Mouse (Mus musculus) lung, embryonic 14.5 days (tissue): Measurements from ENCODE around the gene Dcaf6. TPM values are rescaled to one million over a fixed set of nuclear protein-coding genes. Genes with fewer than 3 reads are reported as not detected.
A peak's percentile ranks its signal among the peaks of the same experiment; 100 is the strongest.

Experiments used
- ATAC-seq: fragments of 200-750 bp; cut with Nextera tagmentation; 2 replicates; pipeline ENCODE4 v1.8.0; 2017; ENCODE audit warnings: mild to moderate bottlenecking, moderate TSS enrichment, moderate library complexity; ENCODE audit not compliant: insufficient read depth
- DNase-seq: peaks from one replicate; pipeline ENCODE4 v3.0.0-alpha.2; 2015
- H3K27ac ChIP-seq: fragments of 300-500 bp; sonication (generic); 2 replicates; pipeline ENCODE4 v1.5.1; 2014; ENCODE audit warnings: low read depth, mild to moderate bottlenecking, moderate library complexity
- H3K27me3 ChIP-seq: fragments of 300-500 bp; sonication (generic); 2 replicates; pipeline ENCODE4 v1.6.1; 2014; ENCODE audit warnings: low read length, control low read depth; ENCODE audit not compliant: insufficient read depth
- H3K36me3 ChIP-seq: fragments of 300-500 bp; sonication (generic); 2 replicates; pipeline ENCODE4 v1.6.1; 2014; ENCODE audit warnings: control low read depth; ENCODE audit not compliant: insufficient read depth
- H3K4me1 ChIP-seq: fragments of 300-500 bp; sonication (generic); 2 replicates; pipeline ENCODE4 v1.6.1; 2014; ENCODE audit warnings: antibody characterized with exemption, control low read depth; ENCODE audit not compliant: insufficient read depth
- H3K4me2 ChIP-seq: fragments of 300-500 bp; sonication (generic); 2 replicates; pipeline ENCODE4 v1.6.1; 2014; ENCODE audit warnings: mild to moderate bottlenecking
- H3K4me3 ChIP-seq: fragments of 300-500 bp; sonication (generic); 2 replicates; pipeline ENCODE4 v1.5.1; 2014; ENCODE audit warnings: low read depth, low read length
- H3K9ac ChIP-seq: fragments of 300-500 bp; sonication (generic); 2 replicates; pipeline ENCODE4 v1.6.1; 2014
- H3K9me3 ChIP-seq: fragments of 300-500 bp; sonication (generic); 2 replicates; pipeline ENCODE4 v1.6.1; 2016; ENCODE audit warnings: low read depth, low read length, control low read depth
- CTCF ChIP-seq: IDR thresholded peaks from 2 replicates; pipeline ENCODE4 v1.5.1; 2016; ENCODE audit warnings: antibody characterized with exemption, low read depth
- WGBS: fragments of 180-500 bp; shearing (Covaris S2); extraction: QIAGEN DNeasy Blood & Tissue Kit; methylation state at CpG from one replicate; pipeline ENCODE4 v1.1.7; 2014; 5-methylcytosine and 5-hydroxymethylcytosine counted together
- polyA plus RNA-seq: library from polyadenylated mRNA; unstranded; fragments of >200 nt; fragmentation: Nextera tagmentation; extraction: Ambion mirVana; gene quantifications from 2 replicates; pipeline ENCODE4 v1.2.1, GENCODE M21; 2014

Gene Dcaf6
- polyA plus RNA-seq, 1 experiment from 2014 or later = 12.7 TPM

DNA sequence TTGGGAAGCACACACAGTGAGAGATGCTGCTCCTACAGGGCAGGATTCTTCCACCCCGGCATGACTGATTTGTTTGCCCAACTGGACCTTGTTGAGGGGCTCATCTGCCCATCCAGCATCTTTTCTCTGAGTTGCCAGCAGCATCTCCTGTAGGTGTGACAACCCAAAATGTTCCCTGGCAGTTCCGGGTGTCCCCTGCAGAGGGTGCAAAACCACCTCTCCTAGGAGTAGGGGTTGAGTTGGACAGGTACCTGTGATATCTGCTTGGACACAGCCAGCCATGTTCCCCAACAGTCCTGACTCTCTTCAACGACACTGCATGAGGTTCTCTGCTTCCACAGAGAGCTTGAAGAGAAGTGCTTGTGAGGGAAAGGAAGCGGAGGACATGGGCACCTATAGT, 170.4 kb downstream of the Dcaf6 start:
- H3K9me3 ChIP-seq = no peaks in the 10 kb centered on the region
- no peak overlapping the region for H3K9ac ChIP-seq
- WGBS = 86% methylated on average over 4 of the region's 4 CpGs
- H3K4me1 ChIP-seq = no peaks in the 10 kb centered on the region
- no peak for ATAC-seq
- H3K27ac ChIP-seq = no peak overlapping the region
- TF ChIP-seq CTCF = peak; percentile 46
- no peak overlapping the region for H3K4me2 ChIP-seq
- H3K4me3 ChIP-seq = no peak overlapping the region
- H3K27me3 ChIP-seq = no peaks in the 10 kb centered on the region
- DNase-seq = no peak
- no peaks in the 10 kb centered on the region for H3K36me3 ChIP-seq

DNA sequence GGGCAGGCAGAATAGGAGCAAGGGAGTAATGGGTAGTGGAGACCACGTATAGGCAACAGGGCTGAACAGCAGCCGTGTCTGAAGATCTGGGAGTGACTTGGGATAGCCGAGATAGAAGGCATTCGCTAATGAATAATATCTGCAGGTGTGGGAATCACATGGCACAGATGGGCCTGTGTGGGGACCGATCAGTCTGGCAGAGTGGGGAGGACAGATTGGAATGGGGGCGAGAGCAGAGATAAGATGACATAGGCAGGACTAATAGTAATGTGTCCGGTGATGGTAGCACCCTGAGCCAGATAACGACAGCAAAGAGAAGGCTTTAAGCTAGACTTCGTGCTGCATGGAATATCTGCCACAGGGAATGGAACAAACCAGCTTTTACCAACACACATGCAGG, 172.1 kb downstream of the Dcaf6 start:
- 82% methylated on average over 9 of the region's 9 CpGs for WGBS
- Histone ChIP-seq H3K4me3 (no peak overlapping the region), H3K27ac (no peak overlapping the region), H3K9me3 (no peaks in the 10 kb centered on the region), H3K36me3 (no peaks in the 10 kb centered on the region), H3K4me2 (no peak overlapping the region), H3K9ac (no peak overlapping the region), H3K4me1 (no peaks in the 10 kb centered on the region), H3K27me3 (no peaks in the 10 kb centered on the region)
- no peak for TF ChIP-seq CTCF
- DNase-seq (no peak), ATAC-seq (no peak)

DNA sequence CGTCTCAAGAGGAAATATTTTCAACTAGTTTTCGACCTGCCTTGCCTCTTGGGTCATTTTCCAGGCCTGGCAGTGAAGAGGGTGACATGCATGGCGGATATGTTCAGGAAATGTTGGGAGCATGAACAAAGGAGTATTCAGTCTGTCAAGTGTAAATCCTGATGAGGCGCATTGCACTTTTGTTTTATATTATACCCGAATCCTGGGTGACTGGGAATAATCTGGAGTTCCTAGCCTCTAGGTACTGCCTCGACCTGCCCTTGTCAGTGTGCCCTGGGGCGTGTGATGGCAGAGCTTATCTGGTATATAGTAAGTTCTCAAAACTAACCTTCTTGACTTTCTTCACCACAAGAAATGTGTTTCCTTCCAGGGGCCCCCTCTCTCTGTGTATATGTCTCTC, 176.2 kb downstream of the Dcaf6 start:
- H3K4me2 ChIP-seq = no peak overlapping the region
- DNase-seq (no peak), ATAC-seq (no peak)
- H3K4me3 ChIP-seq = no peak overlapping the region
- H3K9me3 ChIP-seq = no peaks in the 10 kb centered on the region
- WGBS = 63% methylated on average over 7 of the region's 7 CpGs
- no peak overlapping the region for H3K9ac ChIP-seq
- no peak for TF ChIP-seq CTCF
- H3K27ac ChIP-seq = no peak overlapping the region
- H3K4me1 ChIP-seq = no peaks in the 10 kb centered on the region; the same call in 1 of the 2 replicates
- H3K27me3 ChIP-seq = no peaks in the 10 kb centered on the region
- H3K36me3 ChIP-seq = no peaks in the 10 kb centered on the region

DNA sequence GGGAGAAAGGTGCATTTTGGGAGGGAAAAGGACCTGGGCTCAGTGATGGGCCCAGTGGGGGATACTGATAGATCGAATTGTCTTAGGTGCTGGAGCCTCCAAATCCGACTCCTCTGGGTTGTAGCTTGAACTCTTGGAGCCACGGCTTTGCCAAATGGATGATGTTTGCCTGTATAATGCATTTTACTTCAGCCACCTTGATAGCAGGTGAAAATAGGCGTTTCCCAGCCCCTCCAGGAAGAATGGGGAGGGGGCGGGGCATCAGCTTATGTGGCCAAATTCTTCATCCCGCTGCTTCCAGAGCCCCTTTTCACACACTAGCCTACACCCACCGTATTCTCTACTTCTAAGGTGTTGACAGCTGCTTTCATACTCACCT, 177.3 kb downstream of the Dcaf6 start:
- DNase-seq (no peak), ATAC-seq (no peak)
- Histone ChIP-seq H3K4me1 (no peaks in the 10 kb centered on the region; the same call in 1 of the 2 replicates), H3K27me3 (no peaks in the 10 kb centered on the region), H3K9me3 (no peaks in the 10 kb centered on the region), H3K9ac (peak overlapping the region; percentile 83; the same call in 1 of the 2 replicates), H3K4me2 (peak overlapping the region; percentile 83), H3K36me3 (no peaks in the 10 kb centered on the region), H3K4me3 (peak overlapping the region; percentile 69), H3K27ac (no peak overlapping the region)
- no peak for TF ChIP-seq CTCF
- 13% methylated on average over 7 of the region's 7 CpGs for WGBS

DNA sequence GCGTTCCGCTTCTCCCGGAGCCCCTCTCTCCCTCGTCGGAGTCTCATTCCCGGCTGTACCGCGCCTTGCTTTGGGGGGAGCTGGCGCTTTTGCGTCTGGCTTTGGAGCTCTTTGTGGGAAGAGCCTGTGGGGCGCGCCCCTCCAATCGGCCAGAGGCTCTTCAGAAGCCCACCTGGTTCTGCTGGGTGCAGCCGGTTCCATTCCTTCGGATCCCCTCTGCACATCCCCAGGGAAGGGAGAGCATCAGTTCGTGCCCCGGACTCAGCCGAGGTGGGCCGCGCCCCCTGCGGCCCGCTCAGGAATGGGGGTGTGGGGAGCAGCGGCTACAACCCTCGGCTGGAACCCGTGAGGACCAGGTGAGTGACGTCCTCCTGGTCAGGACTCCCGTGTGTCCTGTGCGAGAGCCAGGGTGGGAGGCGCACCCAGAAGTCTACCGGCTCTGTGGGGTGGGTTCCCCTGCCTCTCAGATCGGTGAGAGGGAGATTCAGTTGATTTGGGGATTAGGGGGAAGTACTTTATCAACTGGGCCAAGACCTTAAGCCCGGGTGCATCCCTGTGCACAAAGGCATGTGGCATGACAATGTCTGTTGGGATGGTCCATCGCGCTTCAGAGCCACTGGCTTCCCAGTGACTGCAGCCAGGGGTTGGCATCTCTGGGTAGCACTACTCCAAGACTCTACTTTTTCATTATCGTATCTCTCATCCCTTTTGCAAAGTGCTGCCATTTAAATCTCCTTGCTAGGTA, 177.9 kb downstream of the Dcaf6 start:
- H3K9me3 ChIP-seq = no peaks in the 10 kb centered on the region
- H3K27me3 ChIP-seq = no peaks in the 10 kb centered on the region
- peak overlapping the region; percentile 69 for H3K4me3 ChIP-seq
- under 1% methylated on average over 35 of the region's 35 CpGs for WGBS
- H3K4me2 ChIP-seq = peak overlapping the region; percentile 83
- H3K27ac ChIP-seq = peak overlapping the region; percentile 93
- ATAC-seq (peak; percentile 64), DNase-seq (peak; percentile 65)
- peak; percentile 36; the same call in 1 of the 2 replicates for TF ChIP-seq CTCF
- H3K4me1 ChIP-seq = no peaks in the 10 kb centered on the region; the same call in 1 of the 2 replicates
- no peaks in the 10 kb centered on the region for H3K36me3 ChIP-seq
- H3K9ac ChIP-seq = peak overlapping the region; percentile 83

DNA sequence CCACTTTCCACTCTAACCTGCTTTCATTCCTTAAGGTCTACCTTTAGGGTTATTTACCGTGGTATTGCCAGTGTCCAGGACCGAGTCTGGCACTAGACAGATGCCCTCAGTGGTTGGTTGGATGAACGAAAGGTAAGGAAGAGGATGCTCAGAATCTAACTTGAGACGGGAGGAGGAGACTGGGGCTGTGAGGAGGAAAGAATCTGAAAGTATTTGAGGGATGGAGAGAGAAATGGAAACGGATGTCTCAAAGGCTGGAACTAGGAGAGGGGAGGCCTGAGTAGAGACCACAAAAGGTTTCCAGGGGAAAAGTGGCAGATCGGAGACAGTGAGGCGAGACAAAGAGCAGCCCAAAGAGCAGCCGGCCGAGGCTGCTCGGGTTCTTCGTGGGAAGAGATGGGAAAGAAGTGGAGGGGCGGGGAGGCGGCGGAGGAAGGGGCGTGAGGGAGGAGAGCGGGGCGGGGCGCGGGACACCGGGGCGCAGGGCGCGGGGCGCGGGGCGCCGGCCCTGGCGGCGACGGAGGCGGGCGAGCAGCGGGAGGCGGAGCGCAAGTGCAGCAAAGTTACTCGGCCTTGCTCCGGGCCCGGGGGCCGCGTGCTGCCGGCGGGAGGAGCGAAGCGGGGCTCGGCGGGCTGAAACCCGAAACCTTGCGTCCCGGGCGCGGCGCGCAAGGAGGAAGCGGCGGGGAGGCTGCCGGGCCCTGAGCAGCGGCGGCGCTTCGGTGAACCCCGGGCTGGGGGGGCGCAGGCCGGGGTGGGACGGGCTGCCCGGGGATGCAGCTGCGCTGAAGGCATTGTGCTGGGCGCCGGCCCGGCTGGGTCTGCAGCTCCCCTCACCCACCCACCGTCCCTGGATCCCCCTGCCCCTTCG, 178.7 kb downstream of the Dcaf6 start:
- Histone ChIP-seq H3K36me3 (no peaks in the 10 kb centered on the region), H3K27ac (peak overlapping the region; percentile 93), H3K27me3 (no peaks in the 10 kb centered on the region), H3K9me3 (no peaks in the 10 kb centered on the region), H3K4me3 (peak overlapping the region; percentile 69), H3K9ac (peak overlapping the region; percentile 83), H3K4me2 (peak overlapping the region; percentile 83), H3K4me1 (no peaks in the 10 kb centered on the region; the same call in 1 of the 2 replicates)
- DNase-seq (peak; percentile 86), ATAC-seq (peak; percentile 90)
- WGBS = 1% methylated on average over 63 of the region's 71 CpGs
- TF ChIP-seq CTCF = no peak

DNA sequence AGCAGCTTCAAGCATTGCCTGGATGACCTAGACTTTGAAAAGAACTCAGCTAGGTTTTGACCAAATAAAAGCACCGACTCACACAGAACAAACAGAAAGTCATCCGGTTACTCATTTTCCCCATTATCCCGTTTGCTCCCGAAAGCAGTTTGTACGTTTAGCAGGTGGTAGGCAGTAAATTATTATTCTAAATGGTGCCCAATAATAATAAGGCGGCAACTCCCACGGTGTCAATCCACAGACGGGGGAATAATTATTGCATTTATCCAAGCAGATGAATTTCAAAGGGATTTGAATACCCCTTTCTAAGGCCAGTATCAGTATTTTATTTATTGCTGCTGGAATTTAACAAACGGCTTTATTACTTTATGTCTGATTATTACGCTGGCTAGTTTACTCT, 179.5 kb downstream of the Dcaf6 start:
- H3K9ac ChIP-seq = peak overlapping the region; percentile 83
- no peak for DNase-seq
- H3K27me3 ChIP-seq = no peaks in the 10 kb centered on the region
- peak overlapping the region; percentile 83 for H3K4me2 ChIP-seq
- H3K27ac ChIP-seq = peak overlapping the region; percentile 93
- peak overlapping the region; percentile 69 for H3K4me3 ChIP-seq
- no peaks in the 10 kb centered on the region; the same call in 1 of the 2 replicates for H3K4me1 ChIP-seq
- no peaks in the 10 kb centered on the region for H3K36me3 ChIP-seq
- TF ChIP-seq CTCF = no peak
- no peaks in the 10 kb centered on the region for H3K9me3 ChIP-seq
- ATAC-seq = no peak
- WGBS = 45% methylated on average over 10 of the region's 10 CpGs

Other genes starting within 250 kb of the Dcaf6 start
- 88.3 and 90.9 TPM in 2 replicates for gene Tiprl, start 223.5 kb downstream of the Dcaf6 start, polyA plus RNA-seq
- gene Gpr161, start 164.7 kb downstream of the Dcaf6 start, polyA plus RNA-seq = 1.4 TPM in 2 replicates
- 110 and 127 TPM in 2 replicates for gene Mpc2, start 162 bp upstream of the Dcaf6 start, polyA plus RNA-seq
- 0.04 TPM in 1 of 2 replicates, not detected in the other for gene Adcy10, start 24.7 kb upstream of the Dcaf6 start, polyA plus RNA-seq
- gene Mpzl1, start 174.1 kb upstream of the Dcaf6 start, polyA plus RNA-seq = 208 and 220 TPM in 2 replicates
- 22.9 and 25.2 TPM in 2 replicates for gene Rcsd1, start 249.3 kb upstream of the Dcaf6 start, polyA plus RNA-seq